Mouse (Mus musculus) T-helper 1 cell (primary cell): ENCODE data around the gene Extl2.

Experiments
- in situ Hi-C: fragments of 300-600 bp; cut with MboI, MseI; formaldehyde crosslinking; loops from one replicate; pipeline ENCODE4 v1.15.1; 2025; ENCODE audit warnings: high pct_unique_total_duplicates

Extl2 gene

GRCm38 (mm10) chr3:116007941-116008440 lies 729 bp downstream of the Extl2 start:
- in situ Hi-C loops, result no loop called here

- in situ Hi-C loops, result no loop called here
Observed at GRCm38 (mm10) chr3:116009622-116010344, 2.5 kb downstream of the Extl2 start.

- in situ Hi-C loops, result no loop called here
Observed at GRCm38 (mm10) chr3:116014901-116015300, 7.6 kb downstream of the Extl2 start.

- in situ Hi-C loops, result no loop called here
Observed at GRCm38 (mm10) chr3:116016116-116016515, 8.9 kb downstream of the Extl2 start.

GRCm38 (mm10) chr3:116018606-116019005 lies 11.3 kb downstream of the Extl2 start:
- in situ Hi-C loops, result no loop called here

GRCm38 (mm10) chr3:116019136-116019535 lies 11.9 kb downstream of the Extl2 start:
- in situ Hi-C loops, result no loop called here

- in situ Hi-C loops, result no loop called here
Observed at GRCm38 (mm10) chr3:116024236-116024635, 17.0 kb downstream of the Extl2 start.

- in situ Hi-C loops, result no loop called here
Observed at GRCm38 (mm10) chr3:116024669-116025068, 17.4 kb downstream of the Extl2 start.

- in situ Hi-C loops, result no loop called here
Observed at GRCm38 (mm10) chr3:116025701-116026100, 18.4 kb downstream of the Extl2 start.

- in situ Hi-C loops, result no loop called here
Observed at GRCm38 (mm10) chr3:116026996-116027395, 19.7 kb downstream of the Extl2 start.

GRCm38 (mm10) chr3:116030152-116030788 lies 23.0 kb downstream of the Extl2 start:
- in situ Hi-C loops, result loop anchor here (5.0 kb wide), 1 partner anchor 297 kb away; no protein-coding TSS in a partner anchor

- in situ Hi-C loops, result loop anchor here (5.0 kb wide), 1 partner anchor 294 kb away; no protein-coding TSS in a partner anchor
Observed at GRCm38 (mm10) chr3:116033218-116033870, 26.1 kb downstream of the Extl2 start.

GRCm38 (mm10) chr3:116033871-116034222 lies 26.6 kb downstream of the Extl2 start:
- in situ Hi-C loops, result loop anchor here (5.0 kb wide), 1 partner anchor 293 kb away; no protein-coding TSS in a partner anchor

GRCm38 (mm10) chr3:116040776-116041175 lies 33.5 kb downstream of the Extl2 start:
- in situ Hi-C loops, result no loop called here

GRCm38 (mm10) chr3:116046000-116046399 lies 38.7 kb downstream of the Extl2 start:
- in situ Hi-C loops, result no loop called here

- in situ Hi-C loops, result no loop called here
Observed at GRCm38 (mm10) chr3:116047034-116047433, 39.8 kb downstream of the Extl2 start.

- in situ Hi-C loops, result no loop called here
Observed at GRCm38 (mm10) chr3:116057078-116057477, 49.8 kb downstream of the Extl2 start.

- in situ Hi-C loops, result no loop called here
Observed at GRCm38 (mm10) chr3:116060320-116060719, 53.1 kb downstream of the Extl2 start.

- in situ Hi-C loops, result no loop called here
Observed at GRCm38 (mm10) chr3:116062141-116062540, 54.9 kb downstream of the Extl2 start.

GRCm38 (mm10) chr3:116072584-116072983 lies 65.3 kb downstream of the Extl2 start:
- in situ Hi-C loops, result no loop called here

- in situ Hi-C loops, result no loop called here
Observed at GRCm38 (mm10) chr3:116076739-116077138, 69.5 kb downstream of the Extl2 start.

GRCm38 (mm10) chr3:116078490-116078889 lies 71.2 kb downstream of the Extl2 start:
- in situ Hi-C loops, result no loop called here
